Mouse (Mus musculus) forebrain, embryonic 15.5 days (tissue): Measurements from ENCODE around the gene Arhgef9. TPM values are rescaled to one million over a fixed set of nuclear protein-coding genes. Genes with fewer than 3 reads are reported as not detected.

Experiments used
- ATAC-seq: fragments of 200-750 bp; cut with Nextera tagmentation; replicated peaks from 2 replicates; pipeline ENCODE4 v1.8.0; 2017; ENCODE audit warnings: mild to moderate bottlenecking, moderate TSS enrichment, moderate library complexity
- H3K27ac ChIP-seq: fragments of 300-500 bp; sonication (generic); replicated peaks from 2 replicates; pipeline ENCODE4 v1.5.1; 2015; ENCODE audit warnings: mild to moderate bottlenecking, inconsistent platforms
- H3K27me3 ChIP-seq: fragments of 300-500 bp; sonication (generic); 2 replicates; pipeline ENCODE4 v1.6.1; 2015; ENCODE audit warnings: inconsistent platforms
- H3K36me3 ChIP-seq: fragments of 300-500 bp; sonication (generic); 2 replicates; pipeline ENCODE4 v1.6.1; 2015; ENCODE audit warnings: mild to moderate bottlenecking, inconsistent platforms
- H3K4me1 ChIP-seq: fragments of 300-500 bp; sonication (generic); 2 replicates; pipeline ENCODE4 v1.6.1; 2015; ENCODE audit warnings: inconsistent platforms
- H3K4me2 ChIP-seq: fragments of 300-500 bp; sonication (generic); replicated peaks from 2 replicates; pipeline ENCODE4 v1.6.1; 2015; ENCODE audit warnings: mild to moderate bottlenecking, inconsistent platforms
- H3K4me3 ChIP-seq: fragments of 300-500 bp; sonication (generic); 2 replicates; pipeline ENCODE4 v1.5.1; 2015; ENCODE audit warnings: mild to moderate bottlenecking, inconsistent platforms
- H3K9ac ChIP-seq: fragments of 300-500 bp; sonication (generic); replicated peaks from 2 replicates; pipeline ENCODE4 v1.6.1; 2015; ENCODE audit warnings: mild to moderate bottlenecking, inconsistent platforms
- H3K9me3 ChIP-seq: fragments of 300-500 bp; sonication (generic); 2 replicates; pipeline ENCODE4 v1.6.1; 2016; ENCODE audit warnings: inconsistent platforms
- WGBS: fragments of 180-500 bp; shearing (Covaris S2); methylation state at CpG from one replicate; pipeline ENCODE4 v1.1.7; 2015; ENCODE audit warnings: mixed read lengths; 5-methylcytosine and 5-hydroxymethylcytosine counted together
- polyA plus RNA-seq: library from polyadenylated mRNA; unstranded; fragments of >200 nt; fragmentation: Nextera tagmentation; extraction: Ambion mirVana; gene quantifications from 2 replicates; pipeline ENCODE4 v1.2.1, GENCODE M21; 2015

Gene Arhgef9
- polyA plus RNA-seq, result 41.7 and 46.0 TPM in 2 replicates

GRCm38 (mm10) chrX:95196104-95196919 is at the start of gene Arhgef9:
TSS of gene Arhgef9 (minus strand) at chrX:95196856.
- H3K27ac ChIP-seq, result peak within 1 kb of the TSS; percentile 69
- H3K36me3 ChIP-seq, result no peaks in the 10 kb centered on the region
- H3K27me3 ChIP-seq, result no peaks in the 10 kb centered on the region
- H3K9me3 ChIP-seq, result no peaks in the 10 kb centered on the region
- H3K9ac ChIP-seq, result peak within 1 kb of the TSS; percentile 57
- WGBS, result 19% methylated on average over 23 of the region's 24 CpGs
- peak within 1 kb of the TSS; percentile 48 for H3K4me3 ChIP-seq
- ATAC-seq, result peak; percentile 87
- no peaks in the 10 kb centered on the region for H3K4me1 ChIP-seq
- H3K4me2 ChIP-seq, result peak within 1 kb of the TSS; percentile 51

- Histone ChIP-seq H3K9ac (no peak overlapping the region), H3K27me3 (no peaks in the 10 kb centered on the region), H3K4me3 (no peak overlapping the region), H3K27ac (no peak overlapping the region), H3K9me3 (no peaks in the 10 kb centered on the region), H3K4me1 (no peaks in the 10 kb centered on the region), H3K4me2 (no peak overlapping the region), H3K36me3 (no peaks in the 10 kb centered on the region)
- 0 out of 2 replicates have a peak, but pooled peaks have one; percentile 61 for ATAC-seq
Observed at GRCm38 (mm10) chrX:95238896-95239295, 42.2 kb upstream of the Arhgef9 start.

- Histone ChIP-seq H3K27me3 (no peaks in the 10 kb centered on the region), H3K36me3 (no peaks in the 10 kb centered on the region), H3K4me2 (peak overlapping the region; percentile 51), H3K4me3 (peak overlapping the region; percentile 48), H3K4me1 (no peaks in the 10 kb centered on the region), H3K27ac (peak overlapping the region; percentile 69), H3K9me3 (no peaks in the 10 kb centered on the region), H3K9ac (peak overlapping the region; percentile 57)
- WGBS, result 28% methylated on average over 3 of the region's 3 CpGs
- ATAC-seq, result peak; percentile 38
Observed at GRCm38 (mm10) chrX:95195363-95196103, 1.1 kb downstream of the Arhgef9 start.

GRCm38 (mm10) chrX:95175978-95176377 is 20.7 kb downstream of the Arhgef9 start:
- no peak for ATAC-seq

GRCm38 (mm10) chrX:95166317-95166716 is 30.3 kb downstream of the Arhgef9 start:
- H3K4me3 ChIP-seq, result peak overlapping the region; percentile 52
- H3K4me1 ChIP-seq, result peaks cover 33% of the 10 kb centered on the region
- H3K9ac ChIP-seq, result peak overlapping the region; percentile 66
- peak overlapping the region; percentile 87 for H3K27ac ChIP-seq
- peak; percentile 100 for ATAC-seq
- WGBS, result 11% methylated on average over 16 of the region's 16 CpGs
- H3K36me3 ChIP-seq, result no peaks in the 10 kb centered on the region
- no peaks in the 10 kb centered on the region for H3K9me3 ChIP-seq
- H3K27me3 ChIP-seq, result no peaks in the 10 kb centered on the region
- peak overlapping the region; percentile 53 for H3K4me2 ChIP-seq

More at GRCm38 (mm10) chrX:95175978-95176377, 20.7 kb downstream of the Arhgef9 start:
- WGBS, result 13% methylated on average over 3 of the region's 3 CpGs
- Histone ChIP-seq H3K36me3 (no peaks in the 10 kb centered on the region), H3K4me1 (no peaks in the 10 kb centered on the region), H3K27ac (no peak overlapping the region), H3K9me3 (no peaks in the 10 kb centered on the region), H3K9ac (no peak overlapping the region), H3K27me3 (no peaks in the 10 kb centered on the region), H3K4me3 (no peak overlapping the region), H3K4me2 (no peak overlapping the region)

- 23% methylated on average over 9 of the region's 9 CpGs for WGBS
- no peaks in the 10 kb centered on the region for H3K9me3 ChIP-seq
- peaks cover 33% of the 10 kb centered on the region for H3K4me1 ChIP-seq
- H3K4me3 ChIP-seq, result peak overlapping the region; percentile 52
- peak overlapping the region; percentile 53 for H3K4me2 ChIP-seq
- no peaks in the 10 kb centered on the region for H3K27me3 ChIP-seq
- peak overlapping the region; percentile 66 for H3K9ac ChIP-seq
- H3K36me3 ChIP-seq, result no peaks in the 10 kb centered on the region
- ATAC-seq, result peak; percentile 56
- H3K27ac ChIP-seq, result peak overlapping the region; percentile 87
Observed at GRCm38 (mm10) chrX:95165671-95166127, 31.0 kb downstream of the Arhgef9 start.

- WGBS, result 40% methylated on average over 6 of the region's 6 CpGs
Observed at GRCm38 (mm10) chrX:95164140-95164539, 32.5 kb downstream of the Arhgef9 start.

GRCm38 (mm10) chrX:95163452-95163851 is 33.2 kb downstream of the Arhgef9 start:
- Histone ChIP-seq H3K27me3 (no peaks in the 10 kb centered on the region), H3K4me3 (peak overlapping the region; percentile 52; the same call in 1 of the 2 replicates), H3K36me3 (no peaks in the 10 kb centered on the region), H3K4me2 (peak overlapping the region; percentile 53), H3K9me3 (no peaks in the 10 kb centered on the region), H3K27ac (no peak overlapping the region), H3K9ac (no peak overlapping the region), H3K4me1 (peaks cover 33% of the 10 kb centered on the region)
- no peak for ATAC-seq

More at GRCm38 (mm10) chrX:95164140-95164539, 32.5 kb downstream of the Arhgef9 start:
- no peak overlapping the region for H3K27ac ChIP-seq
- H3K36me3 ChIP-seq, result no peaks in the 10 kb centered on the region
- H3K4me3 ChIP-seq, result peak overlapping the region; percentile 52
- H3K9me3 ChIP-seq, result no peaks in the 10 kb centered on the region
- no peaks in the 10 kb centered on the region for H3K27me3 ChIP-seq
- no peak for ATAC-seq
- peak overlapping the region; percentile 53 for H3K4me2 ChIP-seq
- H3K4me1 ChIP-seq, result peaks cover 33% of the 10 kb centered on the region
- H3K9ac ChIP-seq, result no peak overlapping the region

GRCm38 (mm10) chrX:95156833-95157386 is 39.7 kb downstream of the Arhgef9 start:
- H3K27me3 ChIP-seq, result no peaks in the 10 kb centered on the region
- H3K4me3 ChIP-seq, result no peak overlapping the region
- no peak overlapping the region for H3K4me2 ChIP-seq
- WGBS, result 40% methylated on average over 9 of the region's 9 CpGs
- no peak overlapping the region for H3K9ac ChIP-seq
- no peaks in the 10 kb centered on the region for H3K36me3 ChIP-seq
- H3K9me3 ChIP-seq, result no peaks in the 10 kb centered on the region
- ATAC-seq, result no peak
- no peak overlapping the region for H3K27ac ChIP-seq
- H3K4me1 ChIP-seq, result 0 out of 2 replicates have a peak, but pooled peaks cover 9% of the 10 kb centered on the region

- Histone ChIP-seq H3K4me1 (no peaks in the 10 kb centered on the region), H3K27me3 (no peaks in the 10 kb centered on the region), H3K4me3 (no peak overlapping the region), H3K27ac (no peak overlapping the region), H3K36me3 (no peaks in the 10 kb centered on the region), H3K9ac (no peak overlapping the region), H3K4me2 (no peak overlapping the region), H3K9me3 (no peaks in the 10 kb centered on the region)
- no peak for ATAC-seq
- 87% methylated on average over 4 of the region's 4 CpGs for WGBS
Observed at GRCm38 (mm10) chrX:95138636-95139035, 58.0 kb downstream of the Arhgef9 start.

GRCm38 (mm10) chrX:95133502-95133901 is 63.2 kb downstream of the Arhgef9 start:
- Histone ChIP-seq H3K27ac (no peak overlapping the region), H3K4me3 (no peak overlapping the region), H3K9ac (no peak overlapping the region), H3K36me3 (no peaks in the 10 kb centered on the region), H3K4me2 (no peak overlapping the region), H3K4me1 (no peaks in the 10 kb centered on the region), H3K27me3 (no peaks in the 10 kb centered on the region), H3K9me3 (no peaks in the 10 kb centered on the region)
- 91% methylated on average over 5 of the region's 5 CpGs for WGBS
- ATAC-seq, result no peak

GRCm38 (mm10) chrX:95132996-95133395 is 63.7 kb downstream of the Arhgef9 start:
- Histone ChIP-seq H3K9ac (no peak overlapping the region), H3K4me2 (no peak overlapping the region), H3K4me3 (no peak overlapping the region), H3K36me3 (no peaks in the 10 kb centered on the region), H3K9me3 (no peaks in the 10 kb centered on the region), H3K4me1 (no peaks in the 10 kb centered on the region), H3K27ac (no peak overlapping the region), H3K27me3 (no peaks in the 10 kb centered on the region)
- 91% methylated on average over 1 of the region's 1 CpGs for WGBS
- no peak for ATAC-seq
